Mouse (Mus musculus) testis, postnatal 10 days (tissue): ENCODE data around the gene Gm42715.
A peak's percentile ranks its signal among the peaks of the same experiment; 100 is the strongest.
"Not testable (repeated sequence)": the region's sequence is repeated elsewhere in the genome, so short reads cannot be mapped to it uniquely, and the experiment has no call there.

ENCODE experiments used
- DNase-seq: peaks from one replicate; pipeline ENCODE4 v3.0.0; 2021; ENCODE audit warnings: low spot score

The Gm42715 gene

DNA sequence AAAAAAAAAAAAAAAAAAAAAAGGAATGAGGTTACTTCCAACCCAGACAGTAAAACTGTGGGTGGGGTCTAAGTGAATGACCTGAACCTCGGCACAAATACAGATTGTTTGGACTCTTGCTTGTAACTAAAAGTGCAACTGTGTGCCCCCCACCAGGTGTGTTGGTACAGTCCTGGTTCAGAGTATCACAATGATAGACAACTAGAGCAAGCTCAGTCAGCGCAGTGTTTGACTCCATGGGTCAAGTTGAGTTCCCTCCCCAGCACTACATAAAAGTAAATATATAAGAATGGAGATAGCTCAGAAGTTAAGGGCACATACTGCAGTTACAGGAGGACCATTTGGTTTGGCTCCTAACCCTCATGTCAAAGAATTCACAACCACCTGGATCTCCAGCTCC is 22.0 kb upstream of the Gm42715 start:
- no peak for DNase-seq

DNA sequence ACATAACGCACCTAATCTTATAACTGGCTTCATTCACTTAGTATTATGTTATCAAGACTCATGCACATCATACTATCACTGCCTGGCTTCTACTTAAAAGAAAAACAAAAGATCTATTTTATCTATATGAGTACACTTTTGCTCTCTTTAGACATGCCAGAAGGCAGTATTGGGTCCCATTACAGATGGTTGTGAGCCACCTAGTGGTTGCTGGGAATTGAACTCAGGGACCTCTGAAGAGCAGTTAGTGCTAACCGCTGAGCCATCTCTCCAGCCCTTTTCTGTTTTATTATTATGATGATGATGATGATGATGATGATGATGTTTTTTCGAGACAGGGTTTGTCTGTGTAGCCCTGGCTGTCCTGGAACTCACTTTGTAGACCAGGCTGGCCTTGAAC is 21.0 kb upstream of the Gm42715 start:
- DNase-seq = no peak

DNA sequence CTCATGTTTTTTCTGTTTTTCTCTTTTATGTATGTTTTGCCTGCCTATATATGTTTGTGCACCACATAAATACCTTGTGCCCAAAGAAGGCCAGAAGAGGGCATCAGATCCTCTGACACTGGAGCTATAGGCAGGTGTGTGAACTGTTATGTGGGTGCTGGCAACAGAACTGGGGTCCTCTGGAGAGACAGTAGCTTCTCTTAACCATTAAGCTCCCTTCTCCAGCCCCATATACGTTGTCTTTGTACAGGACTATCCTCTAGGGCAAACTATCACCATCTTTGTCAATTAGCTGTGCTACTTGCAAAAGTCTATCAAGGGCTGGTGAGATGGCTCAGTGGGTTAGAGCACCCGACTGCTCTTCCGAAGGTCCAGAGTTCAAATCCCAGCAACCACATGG is 11.1 kb upstream of the Gm42715 start:
- DNase-seq = no peak

DNA sequence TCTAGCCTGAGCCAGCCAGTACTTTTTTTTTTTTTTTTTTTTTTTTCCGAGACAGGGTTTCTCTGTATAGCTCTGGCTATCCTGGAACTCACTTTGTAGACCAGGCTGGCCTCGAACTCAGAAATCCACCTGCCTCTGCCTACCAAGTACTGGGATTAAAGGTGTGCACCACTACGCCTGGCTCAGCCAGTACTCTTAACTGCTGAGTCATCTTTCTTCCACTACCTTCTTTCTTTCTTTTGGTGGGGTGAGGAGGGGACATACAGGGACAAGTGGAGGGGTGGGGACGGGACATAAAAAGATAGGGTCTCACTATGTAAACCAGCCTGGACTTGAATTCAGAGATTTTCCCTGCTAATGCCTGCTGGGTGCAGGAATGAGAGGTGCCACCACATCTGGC is 9.6 kb upstream of the Gm42715 start:
- not testable (repeated sequence) for DNase-seq

DNA sequence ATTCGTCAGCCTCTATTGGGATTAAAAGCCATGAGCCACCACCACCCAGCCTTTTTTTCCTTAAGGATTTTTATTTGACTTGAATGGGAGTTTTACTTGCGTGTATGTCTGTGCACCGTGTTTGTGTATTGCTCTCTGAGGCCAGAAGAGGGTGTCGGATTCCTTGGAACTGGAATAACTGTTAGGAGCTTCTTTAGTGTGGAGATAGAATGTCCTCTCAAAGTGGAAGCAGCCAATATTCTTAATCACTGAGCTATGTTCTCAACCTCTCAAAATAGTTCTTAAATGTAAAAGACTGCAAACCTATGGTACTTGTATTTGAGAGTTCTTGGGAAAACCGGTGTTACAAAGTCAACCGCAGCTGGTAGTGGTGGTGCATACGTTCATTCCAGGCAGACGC is 8.1 kb upstream of the Gm42715 start:
- DNase-seq = no peak

DNA sequence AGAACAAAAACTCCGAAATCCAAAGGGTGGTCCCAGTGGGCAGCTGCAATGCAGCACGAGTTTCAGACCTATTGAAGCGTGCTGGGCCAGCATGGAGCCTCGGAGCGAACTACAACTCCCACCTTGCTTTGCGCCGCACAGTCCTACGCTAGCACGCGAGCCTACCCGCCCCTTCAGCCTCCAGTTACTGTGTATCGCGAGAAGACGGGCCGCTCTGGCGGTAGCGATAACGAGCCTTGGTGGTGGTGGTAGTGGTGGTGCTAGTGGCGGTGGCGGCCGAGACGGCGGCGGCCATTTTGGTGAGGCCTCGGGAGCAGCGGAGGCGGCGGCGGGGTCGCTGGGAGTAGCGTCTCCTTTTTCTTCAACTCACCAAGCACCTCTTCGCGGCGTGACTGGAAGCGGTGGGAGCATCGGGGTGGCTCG is 7.6 kb upstream of the Gm42715 start, which contains the start of gene Srcap:
Srcap (plus strand) TSS at position 176 of the 423 bp plus-strand sequence.
- peak; percentile 93 for DNase-seq

DNA sequence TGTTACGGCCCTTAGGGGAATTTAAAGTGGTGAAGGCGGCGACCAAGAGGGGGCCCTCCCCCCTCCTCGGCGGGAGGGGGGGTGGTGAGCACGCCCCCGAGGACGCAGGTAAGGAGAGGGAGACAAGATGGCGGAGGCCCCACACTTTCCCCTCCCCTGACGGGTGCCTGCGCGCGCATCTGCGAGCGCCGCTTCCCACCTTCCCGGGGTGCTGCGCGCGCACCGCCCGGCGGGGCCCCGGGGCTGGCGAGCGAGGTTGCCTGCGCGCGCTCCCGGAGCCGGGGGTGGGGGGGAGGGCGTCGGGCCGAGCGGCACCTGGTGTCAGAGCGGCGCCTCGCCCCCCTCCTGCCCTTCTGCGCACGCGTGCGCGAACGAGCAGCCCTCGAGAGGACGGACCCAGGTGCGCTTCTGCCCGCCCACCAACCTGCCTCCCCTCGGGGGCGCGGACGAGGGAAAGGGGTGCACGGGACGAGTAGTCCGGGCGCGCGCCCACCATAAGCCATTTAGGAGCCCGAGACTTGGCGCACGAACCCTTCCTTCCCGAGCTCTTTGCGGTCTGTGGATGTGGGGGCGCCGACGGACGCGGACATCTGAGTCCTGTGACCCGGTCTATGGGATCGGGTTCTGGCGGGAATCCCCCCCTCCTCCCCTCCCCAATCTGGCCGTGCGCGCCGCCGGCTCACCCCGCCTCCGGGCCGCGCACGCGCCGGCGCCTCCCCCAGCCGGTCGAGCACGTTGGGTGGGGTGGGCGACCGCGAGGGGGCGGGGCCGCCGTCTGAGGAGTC is 7.0 kb upstream of the Gm42715 start:
- DNase-seq = peak; percentile 97

DNA sequence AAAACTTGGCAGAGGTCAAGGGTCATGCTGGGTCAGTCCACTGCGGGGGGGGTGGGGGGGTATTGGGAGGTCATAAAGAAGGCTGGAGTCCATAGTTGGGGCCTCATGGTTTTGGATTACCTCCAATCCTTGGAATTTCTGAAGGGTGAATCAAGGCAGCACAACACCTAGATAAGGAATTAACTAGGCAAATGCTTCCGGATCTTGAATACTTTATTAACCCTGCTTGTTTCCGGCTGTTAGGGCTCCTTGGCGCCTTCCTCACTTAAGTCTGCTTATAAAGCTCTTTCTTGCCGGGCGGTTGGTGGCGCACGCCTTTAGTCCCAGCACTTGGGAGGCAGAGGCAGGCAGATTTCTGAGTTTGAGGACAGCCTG is 6.4 kb upstream of the Gm42715 start:
- DNase-seq = peak; percentile 45

DNA sequence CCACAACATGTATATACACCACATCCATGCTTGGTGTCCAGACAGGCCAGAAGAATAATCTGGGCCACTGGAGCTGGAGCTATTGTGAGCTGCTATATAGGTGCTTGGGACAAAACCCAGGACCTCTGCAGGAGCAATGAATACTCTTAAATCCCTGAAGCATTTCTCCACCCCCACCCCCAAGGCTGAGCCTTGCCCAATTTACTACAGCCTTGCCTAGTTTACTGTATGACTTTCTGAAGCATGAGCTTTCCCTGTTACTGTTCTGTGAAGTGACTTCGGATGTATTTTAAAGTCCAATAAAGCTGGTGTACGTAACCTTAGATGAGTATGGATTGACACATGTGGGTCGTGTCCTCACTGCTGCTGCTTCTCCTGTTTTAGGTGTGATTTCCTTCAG is 5.6 kb upstream of the Gm42715 start:
- no peak for DNase-seq

DNA sequence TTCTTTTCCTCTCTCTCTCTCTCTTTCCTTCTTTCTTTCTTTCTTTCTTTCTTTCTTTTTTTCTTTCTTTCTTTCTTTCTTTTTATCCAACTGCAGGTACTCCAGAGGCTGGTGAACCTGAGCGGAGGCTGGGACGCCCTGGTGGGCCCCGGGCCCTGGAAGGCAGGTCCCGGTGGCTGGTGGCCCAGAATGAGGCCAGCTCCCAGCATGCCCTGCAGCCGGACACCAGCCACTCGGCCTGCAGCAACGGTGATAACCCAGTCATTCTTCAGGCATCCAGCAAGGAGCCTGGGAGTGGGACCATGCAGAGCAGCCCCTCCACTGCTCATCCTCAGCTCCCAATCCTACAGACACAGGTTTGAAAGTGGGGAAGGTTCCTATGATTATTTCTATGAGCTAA is 3.5 kb upstream of the Gm42715 start:
- DNase-seq = peak; percentile 41

DNA sequence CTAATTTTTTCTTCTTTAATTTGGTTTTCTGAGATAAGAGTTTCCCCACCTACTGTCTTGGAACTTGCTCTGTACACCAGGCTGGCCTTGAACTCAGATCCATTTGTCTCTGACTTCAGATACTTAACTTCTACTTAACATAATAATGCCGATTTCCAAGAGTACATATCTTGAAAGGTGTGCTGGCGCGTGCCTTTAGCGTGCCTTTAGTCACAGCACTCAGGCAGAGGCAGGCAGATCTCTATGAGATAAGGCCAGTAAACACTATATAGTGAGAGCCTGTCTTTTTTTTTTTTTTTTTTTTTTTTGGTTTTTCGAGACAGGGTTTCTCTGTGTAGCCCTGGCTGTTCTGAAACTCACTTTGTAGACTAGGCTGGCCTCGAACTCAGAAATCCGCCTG is 3.0 kb upstream of the Gm42715 start:
- DNase-seq = no peak

DNA sequence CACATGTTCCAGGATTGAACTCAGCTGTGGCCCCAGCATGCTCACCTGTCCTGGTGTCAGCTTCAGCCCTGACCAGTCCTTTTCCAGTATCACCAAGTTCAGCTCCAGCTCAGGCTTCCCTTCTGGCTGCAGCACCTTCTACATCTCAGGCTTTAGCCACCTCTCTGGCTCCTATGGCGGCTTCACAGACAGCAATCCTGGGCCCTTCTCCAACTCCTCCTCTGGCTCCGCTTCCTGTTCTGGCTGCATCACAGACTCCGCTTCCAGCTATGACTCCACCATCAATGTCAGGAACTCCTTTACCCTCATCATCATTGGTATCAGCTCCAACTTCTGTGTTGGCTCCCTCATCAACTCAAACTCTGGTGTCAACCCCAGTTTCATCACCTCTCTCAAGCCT is 22.3 kb downstream of the Gm42715 start:
- no peak for DNase-seq

DNA sequence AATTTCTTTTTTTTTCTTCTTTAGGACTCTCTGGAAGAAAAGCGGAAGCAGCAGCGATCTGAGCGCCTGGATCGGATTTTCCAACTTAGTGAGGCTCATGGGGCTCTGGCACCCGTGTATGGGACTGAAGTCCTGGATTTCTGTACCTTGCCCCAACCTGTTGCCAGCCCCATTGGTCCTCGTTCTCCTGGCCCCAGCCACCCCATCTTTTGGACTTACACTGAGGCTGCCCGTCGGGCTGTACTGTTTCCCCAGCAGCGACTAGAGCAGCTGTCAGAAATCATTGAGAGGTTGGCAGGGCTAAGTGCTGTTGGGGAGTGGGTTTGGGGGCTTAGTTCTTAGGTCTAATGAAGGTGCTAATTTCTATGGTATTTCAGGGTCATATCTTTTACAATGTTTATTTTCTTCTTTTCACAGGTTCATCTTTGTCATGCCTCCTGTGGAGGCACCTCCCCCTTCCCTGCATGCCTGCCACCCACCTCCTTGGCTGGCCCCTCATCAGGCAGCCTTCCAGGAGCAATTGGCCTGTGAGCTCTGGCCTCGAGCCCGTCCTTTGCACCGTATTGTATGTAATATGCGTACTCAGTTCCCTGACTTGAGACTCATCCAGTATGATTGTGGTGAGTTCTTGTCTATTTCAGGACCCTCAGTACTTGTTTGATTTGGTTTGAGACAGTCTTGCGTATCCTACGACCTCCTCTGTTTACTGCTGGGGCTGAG is 29.9 kb downstream of the Gm42715 start:
- no peak for DNase-seq

DNA sequence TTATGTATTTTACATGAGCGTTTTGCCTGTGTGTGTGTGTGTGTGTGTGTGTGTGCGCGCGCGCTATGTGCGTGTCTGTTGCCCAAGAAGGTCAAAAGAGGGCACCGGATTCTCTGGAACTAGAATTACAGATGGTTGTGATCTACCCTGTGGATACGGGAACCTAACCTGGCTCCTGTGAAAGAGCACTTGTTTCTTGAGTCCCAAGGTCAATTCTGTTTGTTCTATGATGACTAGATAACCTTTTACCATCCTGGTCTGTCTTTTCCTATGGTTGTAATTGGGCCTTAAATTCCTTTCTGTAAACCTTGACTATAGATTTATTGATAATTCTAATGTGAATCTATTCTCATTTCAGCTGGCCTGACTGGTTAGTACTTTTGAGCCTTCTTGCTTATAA is 32.2 kb downstream of the Gm42715 start:
- DNase-seq = no peak

DNA sequence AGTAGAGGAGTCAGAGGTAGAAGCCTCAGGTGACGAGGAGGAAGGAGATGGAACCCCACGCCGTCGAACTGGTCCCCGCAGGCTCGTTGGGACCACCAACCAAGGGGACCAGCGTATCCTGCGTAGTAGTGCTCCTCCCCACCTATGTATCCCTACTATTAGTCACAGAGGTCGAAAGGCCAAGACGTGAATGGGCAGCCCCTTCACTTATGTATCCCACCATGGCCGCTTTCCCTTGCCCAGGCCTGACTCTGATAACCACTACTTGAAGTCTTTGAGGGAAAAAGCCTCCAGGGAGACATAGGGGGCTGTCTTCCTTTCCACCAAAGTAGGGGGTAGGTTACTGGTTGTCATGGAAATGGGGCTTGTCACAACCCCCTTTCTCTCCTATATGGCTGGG is 41.2 kb downstream of the Gm42715 start:
- no peak for DNase-seq

DNA sequence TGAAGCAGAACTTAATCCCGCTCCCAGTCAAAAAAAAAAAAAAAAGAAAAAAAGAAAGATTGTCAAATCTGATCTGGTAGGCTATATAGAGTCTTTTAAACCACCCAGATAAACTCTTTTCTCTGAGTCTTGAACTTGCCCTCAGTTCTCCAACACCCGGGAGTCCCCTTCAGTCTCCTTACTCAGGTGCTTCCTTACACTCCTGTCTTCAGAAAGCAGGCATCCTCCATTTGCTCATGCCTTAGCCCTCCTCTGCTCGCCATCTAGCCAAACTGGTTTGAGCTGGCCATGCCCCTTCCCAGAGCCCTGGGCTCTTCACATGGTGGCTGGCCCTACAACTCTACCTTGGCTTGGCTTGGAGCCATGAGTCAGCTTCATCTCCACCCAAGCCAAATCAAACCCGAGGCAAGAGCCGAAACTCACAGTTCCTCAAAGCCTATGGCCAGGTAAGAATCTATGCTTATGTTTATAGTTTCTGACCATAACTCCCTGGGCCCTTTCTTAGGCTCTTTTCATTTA is 42.0 kb downstream of the Gm42715 start, which contains the start of gene Tmem265:
Tmem265 (plus strand) TSS at position 51 of the 519 bp plus-strand sequence.
- no peak for DNase-seq

DNA sequence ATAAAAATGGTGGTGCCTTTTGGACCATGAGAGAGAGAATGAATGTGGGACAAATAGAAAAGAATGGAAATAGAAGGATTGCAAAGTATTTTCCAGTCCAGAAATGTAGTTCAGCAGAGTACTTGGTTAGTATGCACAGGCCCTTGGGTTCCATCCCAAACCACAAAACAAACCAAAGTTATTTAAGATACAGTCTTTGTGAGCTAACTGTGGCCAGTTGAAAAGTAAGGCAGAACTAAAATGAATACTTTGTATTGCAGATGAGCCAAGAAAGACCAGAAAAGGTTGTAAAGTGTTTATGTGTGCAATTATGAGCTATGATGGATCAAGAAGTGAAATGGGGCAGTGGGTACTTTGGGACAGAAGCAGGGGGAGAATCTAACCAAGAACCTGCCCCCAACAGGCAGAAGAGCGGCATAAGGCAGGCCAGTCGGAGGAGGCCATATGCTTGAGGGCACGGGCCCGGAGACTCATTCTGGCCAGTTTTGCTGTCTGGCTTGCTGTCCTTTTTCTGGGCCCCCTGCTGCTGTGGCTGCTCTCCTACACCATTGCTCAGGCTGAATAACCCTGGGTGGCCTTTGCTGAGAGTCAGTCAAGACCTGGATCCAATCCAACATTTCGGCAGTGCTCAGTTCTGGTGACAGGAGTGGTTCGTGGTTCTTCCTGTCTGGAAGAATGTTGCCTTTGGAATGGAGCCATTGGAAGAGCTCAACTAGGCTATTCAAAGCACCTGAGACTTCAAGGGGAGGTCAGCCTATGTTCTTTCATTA is 45.2 kb downstream of the Gm42715 start:
- no peak for DNase-seq

DNA sequence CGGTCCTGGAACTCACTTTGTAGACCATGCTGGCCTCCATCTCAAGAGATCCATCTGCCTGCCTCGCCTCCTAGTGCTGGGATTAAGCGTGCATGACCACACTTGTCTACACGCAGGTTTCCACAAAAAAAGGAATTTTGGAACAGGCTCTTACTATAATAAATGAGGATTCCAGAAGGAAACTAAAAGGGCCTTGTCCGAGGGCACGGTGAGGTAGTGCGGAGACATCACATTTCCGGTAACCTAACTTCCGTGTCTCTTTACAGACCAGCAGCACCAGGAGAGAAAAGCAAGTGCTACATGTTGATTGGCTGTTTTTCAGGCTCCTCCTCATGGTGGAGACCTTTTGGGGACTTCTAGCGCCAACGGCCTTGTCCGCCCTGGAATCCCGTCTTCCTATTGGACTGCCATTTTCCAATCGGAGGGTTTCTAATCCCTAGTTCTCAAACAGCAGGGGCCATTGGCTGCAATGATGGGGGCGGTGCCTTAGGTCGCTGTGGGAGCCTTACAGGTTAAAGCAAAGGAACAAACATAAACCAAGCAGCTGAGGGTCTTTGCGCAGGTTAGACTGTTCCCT is 53.6 kb downstream of the Gm42715 start, which contains the start of gene Phkg2:
Phkg2 (plus strand) TSS at position 446 of the 577 bp plus-strand sequence.
- DNase-seq = peak; percentile 87

DNA sequence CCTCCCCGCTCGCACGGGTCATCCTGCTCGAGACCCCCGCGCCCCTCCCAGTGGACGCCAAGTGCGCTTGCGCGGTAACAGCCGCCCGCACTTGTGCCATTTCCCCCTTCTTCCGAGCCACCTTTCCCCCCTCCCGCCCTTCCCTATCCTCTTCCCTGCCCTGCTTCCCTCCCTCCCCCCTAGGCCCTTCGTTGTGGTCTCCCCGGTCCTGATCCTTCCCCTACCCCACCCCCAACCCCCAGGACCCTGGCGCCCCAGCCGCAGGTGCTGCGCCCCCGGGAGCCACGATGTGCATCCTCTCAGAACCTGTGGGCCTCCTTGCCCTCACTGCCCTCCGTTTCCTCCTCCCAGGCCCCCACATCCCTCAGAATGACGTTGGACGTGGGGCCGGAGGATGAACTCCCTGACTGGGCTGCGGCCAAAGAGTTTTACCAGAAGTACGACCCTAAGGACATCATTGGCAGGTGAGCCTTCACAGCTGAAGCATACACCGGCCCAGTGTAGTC is 54.2 kb downstream of the Gm42715 start:
- no peak for DNase-seq

DNA sequence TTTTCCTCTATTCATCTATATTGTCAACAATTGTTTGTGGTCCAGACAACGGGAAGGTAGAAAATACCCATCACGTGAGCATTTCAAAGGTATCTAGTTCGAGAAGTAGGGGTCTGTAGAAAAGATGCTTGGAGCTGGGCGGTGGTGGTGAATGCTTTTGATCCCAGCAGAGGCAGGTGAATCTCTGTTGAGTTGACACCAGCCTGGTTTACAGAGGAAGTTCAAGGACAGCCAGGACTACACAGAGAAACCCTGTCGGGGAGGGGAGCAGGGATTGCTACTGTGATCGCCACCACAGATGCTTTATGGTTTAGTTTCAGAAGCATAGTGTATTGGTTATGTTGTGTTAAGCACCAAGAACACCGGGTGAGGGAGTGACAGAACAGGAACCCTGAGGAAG is 54.7 kb downstream of the Gm42715 start:
- no peak for DNase-seq

DNA sequence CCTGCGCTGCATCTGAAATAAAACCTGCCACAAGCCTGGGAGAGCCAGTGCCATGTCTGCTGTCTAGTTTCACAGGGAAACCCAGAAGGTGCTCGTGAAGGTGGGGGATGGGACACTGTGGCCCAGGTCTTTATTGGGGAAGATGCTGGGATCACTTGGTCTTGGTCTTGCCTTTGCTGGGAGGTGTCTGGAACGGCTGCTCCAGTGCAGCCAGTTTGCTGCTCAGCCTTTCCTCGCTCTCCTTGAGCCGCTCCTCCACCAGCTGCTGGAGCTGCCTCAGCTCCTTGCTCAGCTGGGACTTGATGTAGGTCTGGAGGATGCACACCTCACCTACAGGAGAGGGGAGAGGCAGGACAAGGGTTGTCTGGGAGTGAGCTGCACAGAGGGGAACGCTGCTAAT is 63.9 kb downstream of the Gm42715 start:
- no peak for DNase-seq

DNA sequence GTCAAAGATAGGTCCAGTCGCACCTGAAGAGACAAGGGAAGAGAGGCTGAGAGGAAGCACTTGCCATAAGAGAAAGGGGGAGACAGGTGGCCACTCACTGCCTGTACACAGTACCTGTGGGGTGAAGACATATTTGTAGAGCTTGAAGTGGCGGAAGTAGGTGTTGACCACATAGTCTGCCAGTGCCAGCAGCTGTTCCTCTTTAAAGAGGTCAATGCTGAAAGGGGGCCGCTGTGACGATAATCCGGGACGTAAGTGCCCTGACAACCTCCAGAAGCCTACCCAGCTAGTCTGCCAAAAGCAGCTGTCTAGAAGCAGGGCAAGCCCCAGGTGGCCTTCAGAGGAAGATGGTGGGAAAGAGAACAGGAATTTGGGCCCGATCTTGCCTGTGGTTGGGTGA is 65.6 kb downstream of the Gm42715 start:
- no peak for DNase-seq
